Mouse (Mus musculus): ENCODE measurements around the gene 4922502D21Rik.

The 4922502D21Rik gene

DNA sequence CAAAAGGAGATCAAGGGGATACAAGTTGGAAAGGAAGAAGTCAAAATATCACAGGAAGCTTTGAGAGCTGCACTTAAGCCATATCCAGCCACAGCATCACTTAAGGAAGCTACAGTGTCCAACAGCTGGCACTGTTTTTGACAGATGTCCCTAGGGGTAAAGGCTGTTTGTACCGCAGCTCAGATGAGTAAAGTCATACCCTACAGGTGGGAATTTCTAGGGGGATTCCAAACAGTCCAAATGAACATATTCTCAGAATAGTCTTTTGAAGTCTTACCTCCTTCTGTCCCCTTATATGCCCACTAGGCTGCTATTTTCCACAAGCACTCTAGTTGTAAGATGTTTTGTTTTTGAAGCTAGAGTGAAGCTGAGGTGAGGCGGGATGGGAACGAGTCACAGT is 19.1 kb downstream of the 4922502D21Rik start:
- no peak for DNase-seq (ENCODE audit: low spot score in 2 of 2)

- DNase-seq (ENCODE audit: low spot score in 2 of 2) = no peak
These were observed 27.4 kb downstream of the 4922502D21Rik start for GRCm38 (mm10) chr6:129304180-129304579.

DNA sequence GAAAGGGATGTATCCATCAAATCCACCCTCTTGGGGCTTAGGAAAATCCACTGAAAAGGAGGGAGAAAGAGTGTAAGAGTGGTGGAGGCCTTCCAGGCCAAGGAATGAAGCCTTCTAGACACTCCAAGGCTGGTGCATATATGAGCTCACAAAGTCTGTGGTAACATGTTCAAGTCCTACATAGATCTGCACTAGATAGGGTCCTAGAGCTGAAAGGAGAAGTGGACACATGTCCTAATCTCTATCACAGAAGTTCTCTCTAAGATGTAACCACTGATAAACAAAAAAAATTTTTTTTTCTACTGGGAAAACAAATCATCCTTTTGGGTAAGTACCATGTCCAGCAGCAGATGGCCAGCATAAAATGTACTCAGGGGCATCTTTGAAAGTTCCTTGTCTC is 42.9 kb downstream of the 4922502D21Rik start:
- DNase-seq (ENCODE audit: low spot score in 2 of 2) = no peak

GRCm38 (mm10) chr6:129284384-129285104 is 47.1 kb downstream of the 4922502D21Rik start:
- no peak for DNase-seq (ENCODE audit: low spot score in 2 of 2)

- DNase-seq (ENCODE audit: low spot score in 2 of 2) = no peak
These were observed 48.3 kb downstream of the 4922502D21Rik start for GRCm38 (mm10) chr6:129283271-129283670.

GRCm38 (mm10) chr6:129276483-129276882 is 55.1 kb downstream of the 4922502D21Rik start:
- DNase-seq (ENCODE audit: low spot score in 2 of 2) = no peak

DNA sequence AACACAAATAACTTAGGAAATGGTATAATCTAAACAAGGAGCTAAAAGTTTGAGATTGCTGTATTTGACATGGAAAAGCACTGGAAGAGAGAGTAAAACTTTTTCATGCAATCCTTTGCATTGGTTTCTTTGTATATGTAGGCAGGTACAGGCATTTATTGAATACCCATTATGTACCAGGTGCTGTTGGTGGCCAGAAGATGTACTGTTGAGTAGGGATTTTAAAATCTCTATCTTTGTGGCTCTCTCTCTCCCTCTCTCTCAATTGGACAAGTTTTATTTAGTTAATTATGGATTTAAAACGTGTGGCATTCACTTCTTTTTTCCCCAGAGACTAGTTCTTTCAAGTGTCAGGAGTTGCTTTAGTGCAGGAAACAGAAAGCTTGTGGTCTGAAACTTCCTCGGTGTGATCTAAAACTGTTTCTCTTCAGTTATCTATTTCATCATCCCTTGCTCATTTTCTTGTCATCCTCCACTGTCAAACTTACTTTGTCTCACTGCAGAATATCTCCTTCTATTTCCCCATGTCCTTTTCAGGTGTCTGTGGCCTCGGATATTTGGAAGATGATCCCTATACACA is 55.9 kb downstream of the 4922502D21Rik start:
- DNase-seq (ENCODE audit: low spot score in 2 of 2) = no peak

DNA sequence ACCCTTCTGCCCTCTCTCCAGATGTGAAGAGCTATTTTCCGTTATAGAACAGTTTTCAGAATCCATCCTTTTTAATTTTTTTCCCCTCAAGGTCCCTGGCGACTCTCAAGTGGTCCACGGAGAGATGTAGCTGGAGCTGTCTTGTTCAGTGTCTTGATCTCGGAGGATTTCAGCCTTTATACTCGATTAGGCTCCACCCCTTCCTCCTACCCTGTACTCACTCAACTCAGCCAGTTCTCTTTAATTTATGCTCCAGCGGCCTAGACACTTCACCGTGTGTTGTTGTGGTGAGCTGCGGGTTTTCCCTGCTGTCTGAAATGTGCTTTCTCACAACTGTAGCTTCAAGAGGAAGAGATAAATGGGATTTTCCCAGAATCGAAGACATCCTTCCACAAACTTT is 56.4 kb downstream of the 4922502D21Rik start, which contains the start of gene Cd69:
TSS of gene Cd69 (minus strand) at position 217 of the 400 bp plus-strand sequence.
- no peak for DNase-seq (ENCODE audit: low spot score in 2 of 2)

DNA sequence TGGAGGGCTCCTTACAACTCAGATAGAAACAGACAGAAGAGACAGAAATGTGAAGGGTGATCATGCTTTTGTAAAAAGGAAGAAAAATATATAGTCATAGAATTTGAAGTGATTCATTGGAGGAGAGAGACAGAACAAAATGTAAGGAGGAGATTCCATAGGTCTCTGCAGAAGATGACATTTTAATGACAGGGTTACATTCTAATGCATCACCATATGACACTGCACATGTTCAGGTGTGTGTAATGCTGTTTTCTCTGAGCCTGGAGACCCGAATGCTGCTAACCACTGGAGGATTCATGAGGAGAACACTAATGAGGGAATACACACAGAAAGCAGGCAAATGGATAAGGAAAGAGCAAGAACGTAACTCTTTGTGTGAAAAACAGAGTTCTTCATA is 57.1 kb downstream of the 4922502D21Rik start:
- DNase-seq (ENCODE audit: low spot score in 2 of 2) = no peak

DNA sequence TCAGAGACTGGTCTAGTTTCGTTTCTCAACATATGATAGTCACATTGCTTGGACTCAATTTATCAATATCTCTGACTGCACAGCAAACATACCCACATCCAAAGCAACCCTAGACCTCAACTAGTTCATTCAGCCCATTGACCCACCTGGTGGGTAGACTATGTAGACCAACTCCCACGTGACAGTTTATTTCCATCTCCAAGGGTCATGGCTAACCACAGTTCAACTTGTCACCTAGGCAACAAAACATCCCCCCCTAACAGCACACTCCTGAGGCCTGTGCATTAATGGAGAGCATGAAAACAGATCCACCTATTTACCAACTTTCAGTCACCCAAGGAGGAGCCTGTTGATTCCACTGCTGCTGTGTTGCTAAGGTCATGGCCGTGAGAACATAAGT is 57.9 kb downstream of the 4922502D21Rik start:
- DNase-seq (ENCODE audit: low spot score in 2 of 2) = no peak
